Comparison of ENCODE assay signal across 31 mouse cellular contexts in the genomic region with DNA sequence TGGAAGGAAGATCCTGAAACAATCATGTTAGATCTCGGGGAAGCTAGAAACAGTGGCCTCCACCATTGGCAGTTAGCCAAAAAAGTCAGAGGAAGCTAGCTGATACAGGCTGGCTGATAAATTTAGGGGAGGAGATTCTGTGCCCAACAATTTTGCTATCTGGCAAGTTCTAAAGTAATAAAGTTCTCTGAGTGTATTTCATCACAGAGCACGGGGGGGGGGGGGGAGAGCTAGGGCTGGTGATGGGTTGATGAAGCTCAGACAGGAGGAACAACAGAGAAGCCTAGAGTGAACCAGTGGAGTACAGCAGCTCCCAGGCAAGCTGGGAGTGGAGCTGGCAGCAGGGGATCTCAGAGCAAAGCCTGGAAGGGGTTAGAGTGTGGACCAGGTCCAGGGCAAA.
DNase-seq lines count a peak whose midpoint lies in the region; ATAC-seq and TF ChIP-seq lines count a peak whose summit lies in the region.
"Had no signal": no experiment of that assay in that cellular context is flagged by ENCODE, and none has a peak within 500 bp of the region (broad histone marks: within the 10 kb centered on the region; RNA-seq: fewer than 3 reads in every experiment).

No protein-coding gene starts in this region.

- H3K4me2 ChIP-seq in embryonic facial prominence, embryonic 14.5 days (ENCODE audit: low read depth, low read length), result no peak overlapping the region
- no peak overlapping the region for H3K4me2 ChIP-seq in kidney, postnatal 0 days (ENCODE audit: low read length)
- no peak overlapping the region for H3K4me2 ChIP-seq in kidney, embryonic 16.5 days (replicated peaks; ENCODE audit: low read depth, low read length)
- H3K4me2 ChIP-seq in midbrain, embryonic 11.5 days, result no peak overlapping the region
- H3K4me2 ChIP-seq: embryonic facial prominence, embryonic 12.5 days; forebrain, embryonic 15.5 days; limb, embryonic 15.5 days; liver, embryonic 13.5 days; midbrain, embryonic 13.5 days; neural tube, embryonic 12.5 days had no signal

- H3K4me3 ChIP-seq in embryonic facial prominence, embryonic 14.5 days (ENCODE audit: low read depth, low read length), result no peak overlapping the region
- H3K4me3 ChIP-seq in embryonic facial prominence, embryonic 10.5 days, result no peak overlapping the region
- H3K4me3 ChIP-seq in kidney, postnatal 0 days (replicated peaks; ENCODE audit: low read depth, low read length), result no peak overlapping the region
- no peak overlapping the region for H3K4me3 ChIP-seq in kidney, embryonic 16.5 days (ENCODE audit: low read length)
- H3K4me3 ChIP-seq in midbrain, embryonic 11.5 days (ENCODE audit: low read depth, low read length), result no peak overlapping the region
- H3K4me3 ChIP-seq in midbrain, embryonic 10.5 days, result no peak overlapping the region
- H3K4me3 ChIP-seq: embryonic facial prominence, embryonic 12.5 days; forebrain, embryonic 10.5 days; forebrain, embryonic 15.5 days; heart, embryonic 10.5 days; limb, embryonic 15.5 days; liver, embryonic 13.5 days; midbrain, embryonic 13.5 days; myocyte; neural tube, embryonic 12.5 days had no signal

- H3K4me1 ChIP-seq in embryonic facial prominence, embryonic 14.5 days (ENCODE audit: control insufficient read depth, insufficient read depth, low read length), result no peaks in the 10 kb centered on the region
- H3K4me1 ChIP-seq in embryonic facial prominence, embryonic 10.5 days, result no peaks in the 10 kb centered on the region
- no peaks in the 10 kb centered on the region for H3K4me1 ChIP-seq in kidney, postnatal 0 days (replicated peaks; ENCODE audit: insufficient read depth, low read length)
- no peaks in the 10 kb centered on the region for H3K4me1 ChIP-seq in kidney, embryonic 16.5 days (ENCODE audit: insufficient read depth, low read length)
- H3K4me1 ChIP-seq in midbrain, embryonic 11.5 days (ENCODE audit: control insufficient read depth, insufficient read depth, low read length), result no peaks in the 10 kb centered on the region
- no peaks in the 10 kb centered on the region for H3K4me1 ChIP-seq in midbrain, embryonic 10.5 days
- H3K4me1 ChIP-seq: embryonic facial prominence, embryonic 12.5 days; forebrain, embryonic 10.5 days; forebrain, embryonic 15.5 days; heart, embryonic 10.5 days; limb, embryonic 15.5 days; liver, embryonic 13.5 days; neural tube, embryonic 12.5 days had no signal

- no peak overlapping the region for H3K9ac ChIP-seq in embryonic facial prominence, embryonic 14.5 days (ENCODE audit: low read depth, low read length)
- no peak overlapping the region for H3K9ac ChIP-seq in kidney, postnatal 0 days (ENCODE audit: low read depth, low read length)
- no peak overlapping the region for H3K9ac ChIP-seq in kidney, embryonic 16.5 days (replicated peaks; ENCODE audit: low read length)
- H3K9ac ChIP-seq in midbrain, embryonic 11.5 days (ENCODE audit: low read length), result no peak overlapping the region
- H3K9ac ChIP-seq: embryonic facial prominence, embryonic 12.5 days; forebrain, embryonic 15.5 days; limb, embryonic 15.5 days; liver, embryonic 13.5 days; midbrain, embryonic 13.5 days; neural tube, embryonic 12.5 days had no signal

- WGBS in embryonic facial prominence, embryonic 14.5 days, result 30% methylated on average over 2 of the region's 2 CpGs
- 66% methylated on average over 2 of the region's 2 CpGs for WGBS in embryonic facial prominence, embryonic 10.5 days
- 28% methylated on average over 2 of the region's 2 CpGs for WGBS in kidney, postnatal 0 days
- WGBS in kidney, embryonic 16.5 days, result 37% methylated on average over 2 of the region's 2 CpGs
- 68% methylated on average over 2 of the region's 2 CpGs for WGBS in midbrain, embryonic 11.5 days
- 73% methylated on average over 2 of the region's 2 CpGs for WGBS in midbrain, embryonic 10.5 days

- no peaks in the 10 kb centered on the region for H3K27me3 ChIP-seq in embryonic facial prominence, embryonic 14.5 days (replicated peaks; ENCODE audit: control insufficient read depth, insufficient read depth, low read length)
- no peaks in the 10 kb centered on the region for H3K27me3 ChIP-seq in embryonic facial prominence, embryonic 10.5 days (replicated peaks; ENCODE audit: low read depth, poor library complexity, severe bottlenecking)
- H3K27me3 ChIP-seq in kidney, postnatal 0 days (ENCODE audit: insufficient read depth, low read length), result no peaks in the 10 kb centered on the region
- no peaks in the 10 kb centered on the region for H3K27me3 ChIP-seq in kidney, embryonic 16.5 days (ENCODE audit: insufficient read depth, low read length)
- no peaks in the 10 kb centered on the region for H3K27me3 ChIP-seq in midbrain, embryonic 11.5 days (ENCODE audit: control insufficient read depth, insufficient read depth, low read length)
- no peaks in the 10 kb centered on the region for H3K27me3 ChIP-seq in midbrain, embryonic 10.5 days (ENCODE audit: low read depth, poor library complexity, severe bottlenecking)
- H3K27me3 ChIP-seq: CH12.LX; embryonic facial prominence, embryonic 12.5 days; forebrain, embryonic 15.5 days; limb, embryonic 15.5 days; liver, embryonic 13.5 days; midbrain, embryonic 13.5 days; neural tube, embryonic 12.5 days had no signal

- no peaks in the 10 kb centered on the region for H3K36me3 ChIP-seq in embryonic facial prominence, embryonic 14.5 days (ENCODE audit: control insufficient read depth, insufficient read depth, low read length)
- H3K36me3 ChIP-seq in embryonic facial prominence, embryonic 10.5 days (replicated peaks), result no peaks in the 10 kb centered on the region
- H3K36me3 ChIP-seq in kidney, postnatal 0 days (ENCODE audit: insufficient read depth, low read length), result no peaks in the 10 kb centered on the region
- no peaks in the 10 kb centered on the region for H3K36me3 ChIP-seq in kidney, embryonic 16.5 days (ENCODE audit: insufficient read depth, low read length)
- H3K36me3 ChIP-seq in midbrain, embryonic 11.5 days (ENCODE audit: control insufficient read depth, insufficient read depth, low read length), result no peaks in the 10 kb centered on the region
- no peaks in the 10 kb centered on the region for H3K36me3 ChIP-seq in midbrain, embryonic 10.5 days
- H3K36me3 ChIP-seq: embryonic facial prominence, embryonic 12.5 days; forebrain, embryonic 10.5 days; forebrain, embryonic 15.5 days; heart, embryonic 10.5 days; limb, embryonic 15.5 days; liver, embryonic 13.5 days; midbrain, embryonic 13.5 days; neural tube, embryonic 12.5 days had no signal

- no peak for ATAC-seq in embryonic facial prominence, embryonic 14.5 days (ENCODE audit: low read depth)
- ATAC-seq in kidney, postnatal 0 days (replicated peaks; ENCODE audit: low FRiP score, low read depth), result no peak
- ATAC-seq in kidney, embryonic 16.5 days (ENCODE audit: low FRiP score, low TSS enrichment), result no peak
- peak; percentile 36; the same call in 1 of the 2 replicates for ATAC-seq in midbrain, embryonic 11.5 days (ENCODE audit: low FRiP score)
- ATAC-seq: forebrain, embryonic 15.5 days; hindbrain, embryonic 16.5 days; intestine, embryonic 16.5 days had no signal

- H3K9me3 ChIP-seq in embryonic facial prominence, embryonic 14.5 days (ENCODE audit: control insufficient read depth, low read length), result no peaks in the 10 kb centered on the region
- no peaks in the 10 kb centered on the region for H3K9me3 ChIP-seq in embryonic facial prominence, embryonic 10.5 days
- no peaks in the 10 kb centered on the region for H3K9me3 ChIP-seq in kidney, postnatal 0 days (replicated peaks; ENCODE audit: low read length)
- H3K9me3 ChIP-seq in kidney, embryonic 16.5 days (ENCODE audit: low read length), result no peaks in the 10 kb centered on the region
- H3K9me3 ChIP-seq in midbrain, embryonic 11.5 days (ENCODE audit: control insufficient read depth, low read length), result no peaks in the 10 kb centered on the region
- H3K9me3 ChIP-seq in midbrain, embryonic 10.5 days (replicated peaks), result no peaks in the 10 kb centered on the region
- H3K9me3 ChIP-seq: embryonic facial prominence, embryonic 12.5 days; forebrain, embryonic 10.5 days; forebrain, embryonic 15.5 days; heart, embryonic 10.5 days; limb, embryonic 15.5 days; liver, embryonic 13.5 days; midbrain, embryonic 13.5 days; neural tube, embryonic 12.5 days had no signal

- DNase-seq in embryonic facial prominence, embryonic 14.5 days (ENCODE audit: low spot score), result peak; percentile 36
- DNase-seq in embryonic facial prominence, embryonic 10.5 days (ENCODE audit: low spot score), result no peak
- peak; percentile 1 for DNase-seq in kidney, postnatal 0 days (ENCODE audit: low spot score)
- DNase-seq in midbrain, embryonic 11.5 days (ENCODE audit: low spot score, missing footprints), result no peak
- no peak for DNase-seq in midbrain, embryonic 10.5 days (ENCODE audit: low spot score)
- no peak for DNase-seq in adrenal gland, adult 2 months
- DNase-seq: adrenal gland, postnatal 25 days; cerebellum, adult 9-10 months; cerebellum, postnatal 36 days; gastrocnemius, postnatal 25 days; heart, adult 11 months; heart, postnatal 4 days; kidney, postnatal 4 days; liver, embryonic 13.5 days; lung, adult 2 months; lung, postnatal 36 days; right cerebral cortex, adult 18-20 months; spleen, adult 18-20 months; thymus, postnatal 14 days had no signal

- H3K27ac ChIP-seq in embryonic facial prominence, embryonic 14.5 days (replicated peaks; ENCODE audit: low read depth, low read length), result no peak overlapping the region
- no peak overlapping the region for H3K27ac ChIP-seq in embryonic facial prominence, embryonic 10.5 days (replicated peaks)
- H3K27ac ChIP-seq in kidney, postnatal 0 days, result no peak overlapping the region
- H3K27ac ChIP-seq in kidney, embryonic 16.5 days (ENCODE audit: low read length), result no peak overlapping the region
- no peak overlapping the region for H3K27ac ChIP-seq in midbrain, embryonic 11.5 days (ENCODE audit: low read depth, low read length)
- H3K27ac ChIP-seq in midbrain, embryonic 10.5 days (replicated peaks), result no peak overlapping the region
- H3K27ac ChIP-seq: embryonic facial prominence, embryonic 12.5 days; forebrain, embryonic 10.5 days; forebrain, embryonic 15.5 days; heart, embryonic 10.5 days; limb, embryonic 15.5 days; liver, embryonic 13.5 days; midbrain, embryonic 13.5 days; neural tube, embryonic 12.5 days had no signal

- no peak for TF ChIP-seq CTCF in kidney, postnatal 0 days (IDR thresholded peaks at IDR 0.05; ENCODE audit: low read depth)

Comparison
In these comparisons a context has a peak if more than half of its experiments do, and no peak if none do; other contexts are left out.
1. DNase-seq: peak in embryonic facial prominence, embryonic 14.5 days (single experiment) and kidney, postnatal 0 days (single experiment); none in embryonic facial prominence, embryonic 10.5 days (single experiment), midbrain, embryonic 11.5 days (single experiment), midbrain, embryonic 10.5 days (single experiment) and adrenal gland, adult 2 months (single experiment).